Mouse (Mus musculus): ENCODE measurements at regions not wholly inside any gene's neighbourhood (a gene's known extent, or its start where the extent isn't known, plus 50 kb on each side); places are given as distances from the start of the nearest gene placed in this dataset.
A peak's percentile ranks its signal among the peaks of the same experiment; 100 is the strongest.

GRCm38 (mm10) chr12:109711946-109712345, 111.8 kb upstream of the Rtl1 start:
- H3K36me3 ChIP-seq (ENCODE audit: control insufficient read depth, insufficient read depth, low read length) = no peaks in the 10 kb centered on the region
- H3K4me1 ChIP-seq (ENCODE audit: control insufficient read depth, insufficient read depth, low read length) = peaks cover 1% of the 10 kb centered on the region; the same call in 1 of the 2 replicates
- no peak overlapping the region for H3K4me3 ChIP-seq (ENCODE audit: control insufficient read depth, low read depth, low read length)
- no peak overlapping the region for H3K27ac ChIP-seq (ENCODE audit: control insufficient read depth, insufficient read depth, low read depth, low read length)
- TF ChIP-seq CTCF (IDR thresholded peaks at IDR 0.05; ENCODE audit: control insufficient read depth, insufficient read depth, insufficient replicate concordance, low read depth, low read length) = no peak
- H3K27me3 ChIP-seq (ENCODE audit: control insufficient read depth, insufficient read depth, low read length) = no peaks in the 10 kb centered on the region

- H3K36me3 ChIP-seq (ENCODE audit: control insufficient read depth, insufficient read depth, low read length) = no peaks in the 10 kb centered on the region
- no peaks in the 10 kb centered on the region for H3K27me3 ChIP-seq (ENCODE audit: control insufficient read depth, insufficient read depth, low read length)
- no peak overlapping the region for H3K4me3 ChIP-seq (ENCODE audit: control insufficient read depth, low read depth, low read length)
- TF ChIP-seq CTCF (IDR thresholded peaks at IDR 0.05; ENCODE audit: control insufficient read depth, insufficient read depth, insufficient replicate concordance, low read depth, low read length) (no peak), POLR2A (IDR thresholded peaks at IDR 0.05; ENCODE audit: control insufficient read depth, low read depth, low read length) (no peak)
- no peak overlapping the region for H3K27ac ChIP-seq (ENCODE audit: control insufficient read depth, insufficient read depth, low read depth, low read length)
- no peaks in the 10 kb centered on the region for H3K4me1 ChIP-seq (ENCODE audit: control insufficient read depth, insufficient read depth, low read length)
These were observed 112.3 kb upstream of the Rtl1 start for GRCm38 (mm10) chr12:109712386-109712785.

- TF ChIP-seq POLR2A (IDR thresholded peaks at IDR 0.05; ENCODE audit: control insufficient read depth, low read depth, low read length) (no peak), CTCF (IDR thresholded peaks at IDR 0.05; ENCODE audit: control insufficient read depth, insufficient read depth, insufficient replicate concordance, low read depth, low read length) (no peak)
- H3K27ac ChIP-seq (ENCODE audit: control insufficient read depth, insufficient read depth, low read depth, low read length) = no peak overlapping the region
- no peaks in the 10 kb centered on the region for H3K36me3 ChIP-seq (ENCODE audit: control insufficient read depth, insufficient read depth, low read length)
- no peak overlapping the region for H3K4me3 ChIP-seq (ENCODE audit: control insufficient read depth, low read depth, low read length)
- no peaks in the 10 kb centered on the region for H3K4me1 ChIP-seq (ENCODE audit: control insufficient read depth, insufficient read depth, low read length)
- H3K27me3 ChIP-seq (ENCODE audit: control insufficient read depth, insufficient read depth, low read length) = no peaks in the 10 kb centered on the region
These were observed 112.9 kb upstream of the Rtl1 start for GRCm38 (mm10) chr12:109713041-109713440.

GRCm38 (mm10) chr12:109714061-109714460, 113.9 kb upstream of the Rtl1 start:
- no peak overlapping the region for H3K4me3 ChIP-seq (ENCODE audit: control insufficient read depth, low read depth, low read length)
- TF ChIP-seq POLR2A (IDR thresholded peaks at IDR 0.05; ENCODE audit: control insufficient read depth, low read depth, low read length) = no peak
- no peak for TF ChIP-seq CTCF (IDR thresholded peaks at IDR 0.05; ENCODE audit: control insufficient read depth, insufficient read depth, insufficient replicate concordance, low read depth, low read length)
- no peaks in the 10 kb centered on the region for H3K27me3 ChIP-seq (ENCODE audit: control insufficient read depth, insufficient read depth, low read length)
- H3K4me1 ChIP-seq (ENCODE audit: control insufficient read depth, insufficient read depth, low read length) = no peaks in the 10 kb centered on the region
- H3K36me3 ChIP-seq (ENCODE audit: control insufficient read depth, insufficient read depth, low read length) = no peaks in the 10 kb centered on the region
- no peak overlapping the region for H3K27ac ChIP-seq (ENCODE audit: control insufficient read depth, insufficient read depth, low read depth, low read length)

- no peaks in the 10 kb centered on the region for H3K36me3 ChIP-seq (ENCODE audit: control insufficient read depth, insufficient read depth, low read length)
- H3K4me1 ChIP-seq (ENCODE audit: control insufficient read depth, insufficient read depth, low read length) = no peaks in the 10 kb centered on the region
- H3K27ac ChIP-seq (ENCODE audit: control insufficient read depth, insufficient read depth, low read depth, low read length) = no peak overlapping the region
- no peak for TF ChIP-seq POLR2A (IDR thresholded peaks at IDR 0.05; ENCODE audit: control insufficient read depth, low read depth, low read length)
- H3K4me3 ChIP-seq (ENCODE audit: control insufficient read depth, low read depth, low read length) = no peak overlapping the region
- H3K27me3 ChIP-seq (ENCODE audit: control insufficient read depth, insufficient read depth, low read length) = no peaks in the 10 kb centered on the region
These were observed 116.9 kb upstream of the Rtl1 start for GRCm38 (mm10) chr12:109716991-109717390.

GRCm38 (mm10) chr12:109718036-109718435, 117.9 kb upstream of the Rtl1 start:
- Histone ChIP-seq H3K27ac (ENCODE audit: control insufficient read depth, insufficient read depth, low read depth, low read length) (no peak overlapping the region), H3K4me3 (ENCODE audit: control insufficient read depth, low read depth, low read length) (no peak overlapping the region), H3K27me3 (ENCODE audit: control insufficient read depth, insufficient read depth, low read length) (no peaks in the 10 kb centered on the region), H3K4me1 (ENCODE audit: control insufficient read depth, insufficient read depth, low read length) (no peaks in the 10 kb centered on the region), H3K36me3 (ENCODE audit: control insufficient read depth, insufficient read depth, low read length) (no peaks in the 10 kb centered on the region)
- no peak for TF ChIP-seq CTCF (IDR thresholded peaks at IDR 0.05; ENCODE audit: control insufficient read depth, insufficient read depth, insufficient replicate concordance, low read depth, low read length)
- TF ChIP-seq POLR2A (IDR thresholded peaks at IDR 0.05; ENCODE audit: control insufficient read depth, low read depth, low read length) = no peak

- no peaks in the 10 kb centered on the region for H3K36me3 ChIP-seq (ENCODE audit: control insufficient read depth, insufficient read depth, low read length)
These were observed 138.1 kb upstream of the Rtl1 start for GRCm38 (mm10) chr12:109738201-109738600.

GRCm38 (mm10) chr12:109738911-109739310, 138.8 kb upstream of the Rtl1 start:
- peak overlapping the region; percentile 78 for H3K4me3 ChIP-seq (ENCODE audit: control insufficient read depth, low read depth, low read length)
- no peaks in the 10 kb centered on the region for H3K36me3 ChIP-seq (ENCODE audit: control insufficient read depth, insufficient read depth, low read length)
- H3K27me3 ChIP-seq (ENCODE audit: control insufficient read depth, insufficient read depth, low read length) = no peaks in the 10 kb centered on the region
- peaks cover 12% of the 10 kb centered on the region for H3K4me1 ChIP-seq (ENCODE audit: control insufficient read depth, insufficient read depth, low read length)
- H3K27ac ChIP-seq (ENCODE audit: control insufficient read depth, insufficient read depth, low read depth, low read length) = peak overlapping the region; percentile 93
- TF ChIP-seq CTCF (IDR thresholded peaks at IDR 0.05; ENCODE audit: control insufficient read depth, insufficient read depth, insufficient replicate concordance, low read depth, low read length) (no peak), POLR2A (IDR thresholded peaks at IDR 0.05; ENCODE audit: control insufficient read depth, low read depth, low read length) (peak; percentile 67; the same call in 1 of the 2 replicates)

More at GRCm38 (mm10) chr12:109738201-109738600, 138.1 kb upstream of the Rtl1 start:
- Histone ChIP-seq H3K27me3 (ENCODE audit: control insufficient read depth, insufficient read depth, low read length) (no peaks in the 10 kb centered on the region), H3K27ac (ENCODE audit: control insufficient read depth, insufficient read depth, low read depth, low read length) (peak overlapping the region; percentile 93), H3K4me1 (ENCODE audit: control insufficient read depth, insufficient read depth, low read length) (peaks cover 12% of the 10 kb centered on the region), H3K4me3 (ENCODE audit: control insufficient read depth, low read depth, low read length) (peak overlapping the region; percentile 8; the same call in 1 of the 2 replicates)
- TF ChIP-seq POLR2A (IDR thresholded peaks at IDR 0.05; ENCODE audit: control insufficient read depth, low read depth, low read length) (no peak), CTCF (IDR thresholded peaks at IDR 0.05; ENCODE audit: control insufficient read depth, insufficient read depth, insufficient replicate concordance, low read depth, low read length) (no peak)
